In genomic region chr6:70790034-70790650, GRCm38 (mm10) we compare ENCODE assay signal across 8 mouse cellular contexts. TPM values are rescaled to one million over a fixed set of nuclear protein-coding genes. Genes with fewer than 3 reads are reported as not detected.
A peak's percentile ranks its signal among the peaks of the same experiment; 100 is the strongest.
DNase-seq lines count a peak whose midpoint lies in the region; ATAC-seq lines count a peak whose summit lies in the region.

No protein-coding gene starts in this region.

- peak overlapping the region; percentile 94 for H3K4me2 ChIP-seq in heart, embryonic 15.5 days
- H3K4me2 ChIP-seq in liver, embryonic 15.5 days: peak overlapping the region; percentile 88
- H3K4me2 ChIP-seq in stomach, embryonic 14.5 days (replicated peaks; ENCODE audit: low read depth, low read length): peak overlapping the region; percentile 60

- H3K36me3 ChIP-seq in heart, embryonic 15.5 days: no peaks in the 10 kb centered on the region
- H3K36me3 ChIP-seq in liver, embryonic 15.5 days (replicated peaks): peaks cover 25% of the 10 kb centered on the region
- H3K36me3 ChIP-seq in stomach, embryonic 14.5 days (ENCODE audit: control insufficient read depth, insufficient read depth, low read length): no peaks in the 10 kb centered on the region

- peak overlapping the region; percentile 73 for H3K4me3 ChIP-seq in heart, embryonic 15.5 days
- peak overlapping the region; percentile 77 for H3K4me3 ChIP-seq in liver, embryonic 15.5 days (replicated peaks)
- peak overlapping the region; percentile 54; the same call in 1 of the 2 replicates for H3K4me3 ChIP-seq in stomach, embryonic 14.5 days (ENCODE audit: low read depth, low read length)

- intact Hi-C loops in left cerebral cortex, postnatal 25 days (cut with DNase I): no loop called here

- no peak for ATAC-seq in heart, embryonic 15.5 days (replicated peaks; ENCODE audit: insufficient number of reproducible peaks, insufficient read depth, low FRiP score, low read depth)
- peak; percentile 10 for ATAC-seq in liver, embryonic 15.5 days (ENCODE audit: insufficient read depth)
- ATAC-seq in stomach, embryonic 14.5 days (ENCODE audit: insufficient number of reproducible peaks, insufficient read depth, low FRiP score, low read depth): no peak

- 66% methylated on average over 9 of the region's 9 CpGs for WGBS in heart, embryonic 15.5 days
- 20% methylated on average over 9 of the region's 9 CpGs for WGBS in liver, embryonic 15.5 days (ENCODE audit: insufficient replicate concordance)
- 80% methylated on average over 9 of the region's 9 CpGs for WGBS in stomach, embryonic 14.5 days

- no peaks in the 10 kb centered on the region for H3K9me3 ChIP-seq in heart, embryonic 15.5 days (replicated peaks)
- H3K9me3 ChIP-seq in liver, embryonic 15.5 days (replicated peaks): no peaks in the 10 kb centered on the region
- no peaks in the 10 kb centered on the region for H3K9me3 ChIP-seq in stomach, embryonic 14.5 days (ENCODE audit: control insufficient read depth, low read depth, low read length)

- H3K27me3 ChIP-seq in heart, embryonic 15.5 days: no peaks in the 10 kb centered on the region
- H3K27me3 ChIP-seq in liver, embryonic 15.5 days: no peaks in the 10 kb centered on the region
- H3K27me3 ChIP-seq in stomach, embryonic 14.5 days (ENCODE audit: control insufficient read depth, insufficient read depth, low read length): no peaks in the 10 kb centered on the region

- no peak overlapping the region for H3K27ac ChIP-seq in heart, embryonic 15.5 days
- peak overlapping the region; percentile 91 for H3K27ac ChIP-seq in liver, embryonic 15.5 days (replicated peaks)
- H3K27ac ChIP-seq in stomach, embryonic 14.5 days (ENCODE audit: low read length): no peak overlapping the region

- H3K4me1 ChIP-seq in heart, embryonic 15.5 days (replicated peaks): peaks cover 24% of the 10 kb centered on the region
- peaks cover 67% of the 10 kb centered on the region for H3K4me1 ChIP-seq in liver, embryonic 15.5 days (replicated peaks)
- peaks cover 21% of the 10 kb centered on the region; the same call in 1 of the 2 replicates for H3K4me1 ChIP-seq in stomach, embryonic 14.5 days (ENCODE audit: control insufficient read depth, insufficient read depth, low read length)

- H3K9ac ChIP-seq in heart, embryonic 15.5 days: no peak overlapping the region
- H3K9ac ChIP-seq in liver, embryonic 15.5 days: peak overlapping the region; percentile 78
- H3K9ac ChIP-seq in stomach, embryonic 14.5 days (replicated peaks; ENCODE audit: low read depth, low read length): no peak overlapping the region

- peak; percentile 28 to 54 for DNase-seq in lung, adult 18-20 months
- DNase-seq in lung, postnatal 14 days: no peak
- no peak for DNase-seq in yolk sac, embryonic 10.5 days (ENCODE audit: low spot score)
- DNase-seq in frontal cortex, postnatal 14 days (ENCODE audit: low spot score in 2 of 2): no peak
- no peak for DNase-seq in left cerebral cortex, postnatal 25 days (ENCODE audit: low spot score in 2 of 2)

RNA-seq across cellular contexts. Expression of gene Rpia, which starts 1.9 kb away (rescaled TPM):
- 1.1 and 1.4 TPM in 2 replicates for polyA plus RNA-seq in heart, embryonic 15.5 days (2015; fragmentation: Nextera tagmentation; extraction: Ambion mirVana)
- polyA plus RNA-seq in liver, embryonic 15.5 days (2015; fragmentation: Nextera tagmentation; extraction: Ambion mirVana): 2.3 and 2.9 TPM in 2 replicates
- polyA plus RNA-seq in stomach, embryonic 14.5 days (2014; fragmentation: Nextera tagmentation; extraction: Ambion mirVana): 4.5 and 4.8 TPM in 2 replicates
- total RNA-seq in left cerebral cortex, postnatal 25 days (2021): 10 to 100 TPM; 11.9 to 13.2 TPM

RNA-seq across cellular contexts. Expression of gene Eif2ak3, which starts 54.2 kb away (rescaled TPM):
- polyA plus RNA-seq in heart, embryonic 15.5 days (2015; fragmentation: Nextera tagmentation; extraction: Ambion mirVana): 5.2 and 7.5 TPM in 2 replicates
- 4.0 and 4.3 TPM in 2 replicates for polyA plus RNA-seq in liver, embryonic 15.5 days (2015; fragmentation: Nextera tagmentation; extraction: Ambion mirVana)
- 10.2 and 12.5 TPM in 2 replicates for polyA plus RNA-seq in stomach, embryonic 14.5 days (2014; fragmentation: Nextera tagmentation; extraction: Ambion mirVana)
- 10 to 100 TPM; 21.2 to 23.1 TPM for total RNA-seq in left cerebral cortex, postnatal 25 days (2021)

Comparison
In these comparisons a context has a peak if more than half of its experiments do, and no peak if none do; other contexts are left out.
1. DNase-seq: peak in lung, adult 18-20 months (2 of 2); none in lung, postnatal 14 days (single experiment), yolk sac, embryonic 10.5 days (single experiment), frontal cortex, postnatal 14 days (0 of 2) and left cerebral cortex, postnatal 25 days (0 of 2).
2. Peak in every context shown above with its lines, with median percentiles within 50 percentile points of each other: H3K4me2 ChIP-seq and H3K4me3 ChIP-seq.